In the genomic region with DNA sequence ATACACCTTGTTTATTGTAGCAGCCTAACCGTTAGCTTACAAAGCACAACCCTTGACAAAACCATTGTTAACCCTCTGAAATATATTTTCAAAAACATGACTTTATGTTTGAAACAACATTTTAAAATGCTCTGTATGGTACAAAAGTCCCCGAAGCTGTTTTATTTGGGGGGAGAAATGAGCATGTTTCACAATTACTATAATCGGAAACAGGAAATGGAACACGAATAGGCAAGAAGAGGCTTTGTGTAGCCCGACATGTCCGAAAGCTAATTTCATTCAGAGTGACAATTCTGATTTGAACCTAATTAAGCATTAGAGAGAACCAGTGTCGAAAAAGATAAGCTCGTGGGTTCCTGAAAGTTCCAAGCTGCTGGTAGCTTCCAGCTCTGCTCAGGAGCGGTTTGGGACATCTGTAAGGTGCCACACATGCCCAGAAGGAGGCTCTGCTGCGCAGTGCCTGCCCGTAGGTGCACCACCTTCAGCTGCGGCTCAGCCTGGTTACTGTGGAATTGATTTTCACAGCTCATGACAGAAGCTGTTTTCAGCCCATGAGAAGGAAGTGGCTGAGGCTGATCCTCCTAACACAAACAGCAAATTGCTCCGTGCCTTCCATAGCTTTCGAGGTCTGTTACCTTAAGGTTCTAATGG, we compare ENCODE assay signal across 9 mouse cellular contexts. TPM values are rescaled to one million over a fixed set of nuclear protein-coding genes. Genes with fewer than 3 reads are reported as not detected.
DNase-seq lines count a peak whose midpoint lies in the region; ATAC-seq and TF ChIP-seq lines count a peak whose summit lies in the region.
"Had no signal": no experiment of that assay in that cellular context is flagged by ENCODE, and none has a peak within 500 bp of the region (broad histone marks: within the 10 kb centered on the region; RNA-seq: fewer than 3 reads in every experiment).

No protein-coding gene starts in this region.

- no peak; the same call in 1 of the 2 replicates for TF ChIP-seq CTCF in kidney, adult 2 months (conservative IDR thresholded peaks at IDR 0.05; ENCODE audit: insufficient read depth, insufficient read length, low read depth, low read length)

- no peaks in the 10 kb centered on the region for H3K9me3 ChIP-seq in embryonic facial prominence, embryonic 11.5 days (replicated peaks; ENCODE audit: control insufficient read depth, low read length)
- no peaks in the 10 kb centered on the region for H3K9me3 ChIP-seq in embryonic facial prominence, embryonic 10.5 days
- H3K9me3 ChIP-seq in limb, embryonic 13.5 days = no peaks in the 10 kb centered on the region
- H3K9me3 ChIP-seq: embryonic facial prominence, embryonic 13.5 days had no signal

- no peak overlapping the region for H3K4me3 ChIP-seq in embryonic facial prominence, embryonic 11.5 days (ENCODE audit: low read depth, low read length)
- no peak overlapping the region for H3K4me3 ChIP-seq in embryonic facial prominence, embryonic 10.5 days
- H3K4me3 ChIP-seq in kidney, adult 2 months (ENCODE audit: insufficient read depth, low read depth, low read length) = no peak overlapping the region
- H3K4me3 ChIP-seq in limb, embryonic 13.5 days = no peak overlapping the region
- H3K4me3 ChIP-seq: embryonic facial prominence, embryonic 13.5 days had no signal

- H3K4me2 ChIP-seq in embryonic facial prominence, embryonic 11.5 days (ENCODE audit: low read depth, low read length) = no peak overlapping the region
- H3K4me2 ChIP-seq in limb, embryonic 13.5 days (replicated peaks) = no peak overlapping the region
- H3K4me2 ChIP-seq: embryonic facial prominence, embryonic 13.5 days had no signal

- no peaks in the 10 kb centered on the region for H3K4me1 ChIP-seq in embryonic facial prominence, embryonic 11.5 days (ENCODE audit: control insufficient read depth, insufficient read depth, low read length)
- peaks cover 4% of the 10 kb centered on the region; the same call in 1 of the 2 replicates for H3K4me1 ChIP-seq in embryonic facial prominence, embryonic 10.5 days
- no peaks in the 10 kb centered on the region for H3K4me1 ChIP-seq in kidney, adult 2 months (ENCODE audit: control insufficient read depth, insufficient read depth, low read length)
- H3K4me1 ChIP-seq in limb, embryonic 13.5 days = peaks cover 23% of the 10 kb centered on the region

- H3K36me3 ChIP-seq in embryonic facial prominence, embryonic 11.5 days (replicated peaks; ENCODE audit: control insufficient read depth, insufficient read depth, low read depth, low read length) = no peaks in the 10 kb centered on the region
- H3K36me3 ChIP-seq in embryonic facial prominence, embryonic 10.5 days (replicated peaks) = peaks cover 41% of the 10 kb centered on the region
- no peaks in the 10 kb centered on the region for H3K36me3 ChIP-seq in kidney, adult 2 months (ENCODE audit: control insufficient read depth, insufficient read depth, low read length)
- H3K36me3 ChIP-seq in limb, embryonic 13.5 days = no peaks in the 10 kb centered on the region
- H3K36me3 ChIP-seq: embryonic facial prominence, embryonic 13.5 days had no signal

- no peaks in the 10 kb centered on the region for H3K27me3 ChIP-seq in embryonic facial prominence, embryonic 11.5 days (ENCODE audit: control insufficient read depth, insufficient read depth, low read length)
- H3K27me3 ChIP-seq in embryonic facial prominence, embryonic 10.5 days (replicated peaks; ENCODE audit: low read depth, poor library complexity, severe bottlenecking) = no peaks in the 10 kb centered on the region
- H3K27me3 ChIP-seq in kidney, adult 2 months (replicated peaks; ENCODE audit: control insufficient read depth, insufficient read depth, low read length) = no peaks in the 10 kb centered on the region
- no peaks in the 10 kb centered on the region for H3K27me3 ChIP-seq in limb, embryonic 13.5 days
- H3K27me3 ChIP-seq: embryonic facial prominence, embryonic 13.5 days had no signal

- WGBS in embryonic facial prominence, embryonic 11.5 days = 74% methylated on average over 14 of the region's 14 CpGs
- WGBS in embryonic facial prominence, embryonic 10.5 days = 83% methylated on average over 14 of the region's 14 CpGs
- WGBS in kidney, adult 2 months = 67% methylated on average over 14 of the region's 14 CpGs
- WGBS in limb, embryonic 13.5 days = 56% methylated on average over 14 of the region's 14 CpGs

- no peak for ATAC-seq in embryonic facial prominence, embryonic 11.5 days (replicated peaks; ENCODE audit: insufficient number of reproducible peaks, low FRiP score, low TSS enrichment, low read depth)
- ATAC-seq in limb, embryonic 13.5 days (ENCODE audit: low FRiP score, low read depth) = no peak
- ATAC-seq in inflammation-experienced regulatory T-cells, adult 6 months = no peak

- DNase-seq in embryonic facial prominence, embryonic 11.5 days (ENCODE audit: low spot score) = peak; percentile 36
- DNase-seq in embryonic facial prominence, embryonic 10.5 days (ENCODE audit: low spot score) = no peak
- peak; percentile 42 to 69 for DNase-seq in kidney, postnatal 4 days
- no peak for DNase-seq in kidney, adult 2 months
- DNase-seq in brain, adult 2 months (ENCODE audit: low read depth, low spot score) = peak; percentile 64
- DNase-seq in B cell, adult 2 months = no peak

- H3K9ac ChIP-seq in embryonic facial prominence, embryonic 11.5 days (replicated peaks; ENCODE audit: low read length) = no peak overlapping the region
- H3K9ac ChIP-seq in limb, embryonic 13.5 days = 0 out of 2 replicates have a peak overlapping the region, but pooled peaks have one; percentile 8
- H3K9ac ChIP-seq: embryonic facial prominence, embryonic 13.5 days had no signal

- H3K27ac ChIP-seq in embryonic facial prominence, embryonic 11.5 days (replicated peaks; ENCODE audit: low read depth, low read length) = no peak overlapping the region
- H3K27ac ChIP-seq in embryonic facial prominence, embryonic 10.5 days (replicated peaks) = no peak overlapping the region
- H3K27ac ChIP-seq in kidney, adult 2 months (ENCODE audit: insufficient read depth, low read depth, low read length) = no peak overlapping the region
- H3K27ac ChIP-seq in limb, embryonic 13.5 days = no peak overlapping the region
- H3K27ac ChIP-seq: embryonic facial prominence, embryonic 13.5 days had no signal

- no peak for TF ChIP-seq POLR2A in kidney, adult 2 months (IDR thresholded peaks at IDR 0.05; ENCODE audit: low read depth, low read length)

RNA-seq across cellular contexts. Expression of a gene that starts 12.9 kb away (rescaled TPM):
- polyA plus RNA-seq in embryonic facial prominence, embryonic 11.5 days (2014; fragmentation: Nextera tagmentation; extraction: Ambion mirVana) = 34.9 and 37.4 TPM in 2 replicates
- 41.4 and 42.9 TPM in 2 replicates for polyA plus RNA-seq in embryonic facial prominence, embryonic 10.5 days (2016; fragmentation: Nextera tagmentation; extraction: Ambion mirVana)
- polyA plus RNA-seq in kidney, adult 2 months (2012; rRNA removed) = 3.4 and 3.8 TPM in 2 replicates
- 58.4 and 59.6 TPM in 2 replicates for polyA plus RNA-seq in limb, embryonic 13.5 days (2015; fragmentation: Nextera tagmentation; extraction: Ambion mirVana)
- polyA plus RNA-seq in inflammation-experienced regulatory T-cells, adult 6 months (2017; shearing (Covaris generic)) = under 1 TPM in 1 of 3 experiments, not detected in 2; 0.17 TPM

Comparison
In these comparisons a context has a peak if more than half of its experiments do, and no peak if none do; other contexts are left out.
1. DNase-seq: peak in embryonic facial prominence, embryonic 11.5 days (single experiment), kidney, postnatal 4 days (2 of 2) and brain, adult 2 months (single experiment); none in embryonic facial prominence, embryonic 10.5 days (single experiment), kidney, adult 2 months (single experiment) and B cell, adult 2 months (0 of 2).